Mouse (Mus musculus): ENCODE results near the gene Cerk.
"Not testable (repeated sequence)": the region's sequence is repeated elsewhere in the genome, so short reads cannot be mapped to it uniquely, and the experiment has no call there.

Gene Cerk

GRCm38 (mm10) chr15:86181321-86181720 is 4.6 kb downstream of the Cerk start:
- not testable (repeated sequence) for H3K27me3 ChIP-seq (ENCODE audit: control insufficient read depth, insufficient read depth, low read length, poor library complexity, severe bottlenecking); DNase-seq (ENCODE audit: low read depth, low spot score); H3K36me3 ChIP-seq (ENCODE audit: control insufficient read depth, insufficient read depth, low read length, poor library complexity, severe bottlenecking)

GRCm38 (mm10) chr15:86180427-86180826 is 5.5 kb downstream of the Cerk start:
- DNase-seq (ENCODE audit: low read depth, low spot score) = peak; percentile 86
- H3K27me3 ChIP-seq (ENCODE audit: control insufficient read depth, insufficient read depth, low read length, poor library complexity, severe bottlenecking) = no peaks in the 10 kb centered on the region
- 0 out of 2 replicates have a peak, but pooled peaks cover 2% of the 10 kb centered on the region for H3K36me3 ChIP-seq (ENCODE audit: control insufficient read depth, insufficient read depth, low read length, poor library complexity, severe bottlenecking)

- no peak for DNase-seq (ENCODE audit: low read depth, low spot score)
- Histone ChIP-seq H3K27me3 (ENCODE audit: control insufficient read depth, insufficient read depth, low read length, poor library complexity, severe bottlenecking) (no peaks in the 10 kb centered on the region), H3K36me3 (ENCODE audit: control insufficient read depth, insufficient read depth, low read length, poor library complexity, severe bottlenecking) (0 out of 2 replicates have a peak, but pooled peaks cover 2% of the 10 kb centered on the region)
Observed at GRCm38 (mm10) chr15:86178594-86178993, 7.3 kb downstream of the Cerk start.

GRCm38 (mm10) chr15:86177703-86178251 is 8.2 kb downstream of the Cerk start:
- H3K27me3 ChIP-seq (ENCODE audit: control insufficient read depth, insufficient read depth, low read length, poor library complexity, severe bottlenecking); DNase-seq (ENCODE audit: low read depth, low spot score); H3K36me3 ChIP-seq (ENCODE audit: control insufficient read depth, insufficient read depth, low read length, poor library complexity, severe bottlenecking): not testable (repeated sequence)

GRCm38 (mm10) chr15:86176771-86177702 is 8.9 kb downstream of the Cerk start:
- Histone ChIP-seq H3K27me3 (ENCODE audit: control insufficient read depth, insufficient read depth, low read length, poor library complexity, severe bottlenecking) (no peaks in the 10 kb centered on the region), H3K36me3 (ENCODE audit: control insufficient read depth, insufficient read depth, low read length, poor library complexity, severe bottlenecking) (0 out of 2 replicates have a peak, but pooled peaks cover 2% of the 10 kb centered on the region)
- DNase-seq (ENCODE audit: low read depth, low spot score) = no peak

GRCm38 (mm10) chr15:86176166-86176565 is 9.8 kb downstream of the Cerk start:
- H3K27me3 ChIP-seq (ENCODE audit: control insufficient read depth, insufficient read depth, low read length, poor library complexity, severe bottlenecking) = no peaks in the 10 kb centered on the region
- H3K36me3 ChIP-seq (ENCODE audit: control insufficient read depth, insufficient read depth, low read length, poor library complexity, severe bottlenecking) = 0 out of 2 replicates have a peak, but pooled peaks cover under 1% of the 10 kb centered on the region
- no peak for DNase-seq (ENCODE audit: low read depth, low spot score)

- Histone ChIP-seq H3K27me3 (ENCODE audit: control insufficient read depth, insufficient read depth, low read length, poor library complexity, severe bottlenecking) (no peaks in the 10 kb centered on the region), H3K36me3 (ENCODE audit: control insufficient read depth, insufficient read depth, low read length, poor library complexity, severe bottlenecking) (no peaks in the 10 kb centered on the region)
- no peak for DNase-seq (ENCODE audit: low read depth, low spot score)
Observed at GRCm38 (mm10) chr15:86175253-86176050, 10.5 kb downstream of the Cerk start.

- no peaks in the 10 kb centered on the region for H3K36me3 ChIP-seq (ENCODE audit: control insufficient read depth, insufficient read depth, low read length, poor library complexity, severe bottlenecking)
- no peaks in the 10 kb centered on the region for H3K27me3 ChIP-seq (ENCODE audit: control insufficient read depth, insufficient read depth, low read length, poor library complexity, severe bottlenecking)
- peak; percentile 84 for DNase-seq (ENCODE audit: low read depth, low spot score)
Observed at GRCm38 (mm10) chr15:86173136-86173985, 12.6 kb downstream of the Cerk start.

- H3K36me3 ChIP-seq (ENCODE audit: control insufficient read depth, insufficient read depth, low read length, poor library complexity, severe bottlenecking) = no peaks in the 10 kb centered on the region
- H3K27me3 ChIP-seq (ENCODE audit: control insufficient read depth, insufficient read depth, low read length, poor library complexity, severe bottlenecking) = no peaks in the 10 kb centered on the region
- peak; percentile 68 for DNase-seq (ENCODE audit: low read depth, low spot score)
Observed at GRCm38 (mm10) chr15:86172526-86172925, 13.4 kb downstream of the Cerk start.

GRCm38 (mm10) chr15:86172124-86172523 is 13.8 kb downstream of the Cerk start:
- DNase-seq (ENCODE audit: low read depth, low spot score) = no peak
- no peaks in the 10 kb centered on the region for H3K27me3 ChIP-seq (ENCODE audit: control insufficient read depth, insufficient read depth, low read length, poor library complexity, severe bottlenecking)
- H3K36me3 ChIP-seq (ENCODE audit: control insufficient read depth, insufficient read depth, low read length, poor library complexity, severe bottlenecking) = no peaks in the 10 kb centered on the region

- Histone ChIP-seq H3K36me3 (ENCODE audit: control insufficient read depth, insufficient read depth, low read length, poor library complexity, severe bottlenecking) (no peaks in the 10 kb centered on the region), H3K27me3 (ENCODE audit: control insufficient read depth, insufficient read depth, low read length, poor library complexity, severe bottlenecking) (no peaks in the 10 kb centered on the region)
- no peak for DNase-seq (ENCODE audit: low read depth, low spot score)
Observed at GRCm38 (mm10) chr15:86171316-86171715, 14.6 kb downstream of the Cerk start.

GRCm38 (mm10) chr15:86169817-86170110 is 16.2 kb downstream of the Cerk start:
- DNase-seq (ENCODE audit: low read depth, low spot score) = no peak
- Histone ChIP-seq H3K36me3 (ENCODE audit: control insufficient read depth, insufficient read depth, low read length, poor library complexity, severe bottlenecking) (peaks cover 3% of the 10 kb centered on the region; the same call in 1 of the 2 replicates), H3K27me3 (ENCODE audit: control insufficient read depth, insufficient read depth, low read length, poor library complexity, severe bottlenecking) (no peaks in the 10 kb centered on the region)

- no peak for DNase-seq (ENCODE audit: low read depth, low spot score)
- H3K36me3 ChIP-seq (ENCODE audit: control insufficient read depth, insufficient read depth, low read length, poor library complexity, severe bottlenecking) = peaks cover 7% of the 10 kb centered on the region
Observed at GRCm38 (mm10) chr15:86168941-86169816, 16.8 kb downstream of the Cerk start.

More at GRCm38 (mm10) chr15:86168941-86169816, 16.8 kb downstream of the Cerk start:
- no peaks in the 10 kb centered on the region for H3K27me3 ChIP-seq (ENCODE audit: control insufficient read depth, insufficient read depth, low read length, poor library complexity, severe bottlenecking)
